Mouse (Mus musculus) hindbrain, postnatal 0 days (tissue): Measurements from ENCODE around the gene Doc2a. TPM values are rescaled to one million over a fixed set of nuclear protein-coding genes. Genes with fewer than 3 reads are reported as not detected.

Experiments used
- ATAC-seq: fragments of 200-750 bp; cut with Nextera tagmentation; 2 replicates; pipeline ENCODE4 v1.8.0; 2017; ENCODE audit warnings: mild to moderate bottlenecking, moderate TSS enrichment, moderate library complexity
- DNase-seq: peaks from one replicate; pipeline ENCODE4 v3.0.0-alpha.2; 2015; ENCODE audit warnings: low spot score
- H3K27ac ChIP-seq: fragments of 300-500 bp; sonication (generic); 2 replicates; pipeline ENCODE4 v1.5.1; 2014; ENCODE audit warnings: mild to moderate bottlenecking
- H3K27me3 ChIP-seq: fragments of 300-500 bp; sonication (generic); 2 replicates; pipeline ENCODE4 v1.6.1; 2014; ENCODE audit warnings: low read length, mixed read lengths; ENCODE audit not compliant: insufficient read depth
- H3K36me3 ChIP-seq: fragments of 300-500 bp; sonication (generic); 2 replicates; pipeline ENCODE4 v1.6.1; 2014; ENCODE audit warnings: low read length, mixed read lengths; ENCODE audit not compliant: insufficient read depth
- H3K4me1 ChIP-seq: fragments of 300-500 bp; sonication (generic); 2 replicates; pipeline ENCODE4 v1.6.1; 2014; ENCODE audit warnings: antibody characterized with exemption, low read length, mixed read lengths; ENCODE audit not compliant: insufficient read depth
- H3K4me2 ChIP-seq: fragments of 300-500 bp; sonication (generic); 2 replicates; pipeline ENCODE4 v1.6.1; 2014; ENCODE audit warnings: low read depth, mild to moderate bottlenecking, low read length, moderate library complexity, mixed read lengths
- H3K4me3 ChIP-seq: fragments of 300-500 bp; sonication (generic); 2 replicates; pipeline ENCODE4 v1.5.1; 2014; ENCODE audit warnings: low read length
- H3K9ac ChIP-seq: fragments of 300-500 bp; sonication (generic); replicated peaks from 2 replicates; pipeline ENCODE4 v1.6.1; 2014; ENCODE audit warnings: mild to moderate bottlenecking, low read length, moderate library complexity, mixed read lengths
- H3K9me3 ChIP-seq: fragments of 300-500 bp; sonication (generic); 2 replicates; pipeline ENCODE4 v1.6.1; 2016; ENCODE audit warnings: low read length, mixed read lengths
- CTCF ChIP-seq: IDR thresholded peaks from 2 replicates; pipeline ENCODE4 v1.5.1; 2016; ENCODE audit warnings: antibody characterized with exemption, control low read depth, low read depth
- WGBS: fragments of 180-500 bp; shearing (Covaris S2); extraction: QIAGEN DNeasy Blood & Tissue Kit; methylation state at CpG from one replicate; pipeline ENCODE4 v1.1.7; 2014; 5-methylcytosine and 5-hydroxymethylcytosine counted together
- polyA plus RNA-seq: library from polyadenylated mRNA; unstranded; fragments of >200 nt; fragmentation: Nextera tagmentation; extraction: Ambion mirVana; gene quantifications from 2 replicates; pipeline ENCODE4 v1.2.1, GENCODE M21; 2015
- total RNA-seq: library from RNA; depleted of rRNA; stranded (reverse); fragments of >200 nt; gene quantifications from 2 replicates; pipeline ENCODE4 v1.2.3, GENCODE M21; 2014

The Doc2a gene
- total and polyA plus RNA-seq, 2 experiments from 2014 or later: 37.6 to 57.3 TPM

DNA sequence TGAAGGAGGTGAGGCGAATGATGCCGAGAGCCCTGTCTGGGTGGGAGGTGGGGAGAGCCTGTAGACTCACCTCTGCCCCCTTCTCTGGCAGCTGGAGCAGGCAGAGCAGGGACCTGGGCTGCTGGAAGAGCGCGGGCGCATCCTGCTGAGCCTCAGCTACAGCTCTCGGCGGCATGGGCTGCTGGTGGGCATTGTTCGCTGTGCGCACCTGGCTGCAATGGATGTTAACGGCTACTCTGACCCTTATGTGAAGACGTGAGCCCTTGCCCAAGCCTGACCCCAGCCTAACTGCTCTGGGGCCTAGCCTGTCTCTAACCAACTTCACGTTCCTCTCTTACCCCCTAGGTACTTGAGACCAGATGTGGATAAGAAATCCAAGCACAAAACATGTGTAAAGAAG lies 4.0 kb downstream of the Doc2a start:
- Histone ChIP-seq H3K4me1 (peaks cover 13% of the 10 kb centered on the region; the same call in 1 of the 2 replicates), H3K4me2 (no peak overlapping the region), H3K27me3 (no peaks in the 10 kb centered on the region), H3K9me3 (no peaks in the 10 kb centered on the region), H3K9ac (no peak overlapping the region), H3K36me3 (peaks cover 24% of the 10 kb centered on the region), H3K4me3 (no peak overlapping the region), H3K27ac (no peak overlapping the region)
- whole genome bisulfite sequencing: 41% methylated on average over 12 of the region's 12 CpGs
- TF ChIP-seq CTCF: no peak
- no peak for DNase-seq
- ATAC-seq: no peak

DNA sequence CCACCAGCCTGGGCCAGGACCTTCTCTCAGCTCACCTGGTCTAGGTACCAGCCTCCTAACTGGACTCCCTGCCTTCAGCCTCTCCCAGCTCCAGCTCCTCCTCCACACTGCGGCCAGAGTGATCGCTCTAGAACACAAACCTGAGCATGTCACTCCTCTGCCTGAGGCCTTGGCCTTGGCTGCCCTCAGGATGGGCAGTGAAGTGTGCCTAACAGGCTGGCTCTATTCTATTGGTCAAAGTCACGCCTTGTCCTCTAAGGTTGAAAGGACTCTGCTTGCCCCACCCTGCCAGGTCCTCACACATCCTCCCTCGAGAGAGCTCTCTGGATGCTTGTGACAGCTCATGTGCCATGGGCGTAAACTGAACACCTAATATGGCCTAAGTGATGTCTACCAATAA lies 6.2 kb downstream of the Doc2a start:
- ATAC-seq (no peak), DNase-seq (no peak)
- no peak overlapping the region for H3K4me2 ChIP-seq
- TF ChIP-seq CTCF: no peak
- H3K9ac ChIP-seq: no peak overlapping the region
- no peak overlapping the region for H3K4me3 ChIP-seq
- no peaks in the 10 kb centered on the region for H3K9me3 ChIP-seq
- no peak overlapping the region for H3K27ac ChIP-seq
- no peaks in the 10 kb centered on the region for H3K27me3 ChIP-seq
- WGBS: 81% methylated on average over 5 of the region's 5 CpGs
- peaks cover 38% of the 10 kb centered on the region for H3K36me3 ChIP-seq
- H3K4me1 ChIP-seq: peaks cover 8% of the 10 kb centered on the region; the same call in 1 of the 2 replicates

DNA sequence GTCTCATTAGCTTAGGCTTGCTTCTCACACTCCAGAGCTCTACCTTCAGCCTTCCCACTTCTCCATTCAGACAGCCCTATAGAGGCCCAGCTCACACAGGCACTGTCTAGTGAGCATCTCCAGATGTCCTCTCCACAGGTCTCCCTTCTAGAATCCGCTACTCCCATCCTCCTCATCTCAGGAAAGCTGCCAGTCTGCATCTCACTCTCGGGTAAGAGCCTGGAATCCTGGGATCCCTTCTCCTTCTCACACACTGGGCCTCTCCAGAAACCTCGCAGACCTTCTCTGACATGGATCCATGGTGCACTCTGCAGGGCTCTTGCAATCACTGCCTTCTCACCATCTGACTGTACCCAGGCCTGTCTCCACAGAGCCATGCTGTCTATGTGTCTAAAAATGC lies 8.4 kb downstream of the Doc2a start:
- WGBS: 77% methylated on average over 3 of the region's 3 CpGs
- peak overlapping the region; percentile 41; the same call in 1 of the 2 replicates for H3K27ac ChIP-seq
- H3K9ac ChIP-seq: no peak overlapping the region
- H3K27me3 ChIP-seq: no peaks in the 10 kb centered on the region
- no peak overlapping the region for H3K4me2 ChIP-seq
- no peaks in the 10 kb centered on the region for H3K4me1 ChIP-seq
- no peaks in the 10 kb centered on the region for H3K9me3 ChIP-seq
- ATAC-seq: no peak
- DNase-seq: no peak
- peaks cover 38% of the 10 kb centered on the region for H3K36me3 ChIP-seq
- no peak for TF ChIP-seq CTCF
- no peak overlapping the region for H3K4me3 ChIP-seq

DNA sequence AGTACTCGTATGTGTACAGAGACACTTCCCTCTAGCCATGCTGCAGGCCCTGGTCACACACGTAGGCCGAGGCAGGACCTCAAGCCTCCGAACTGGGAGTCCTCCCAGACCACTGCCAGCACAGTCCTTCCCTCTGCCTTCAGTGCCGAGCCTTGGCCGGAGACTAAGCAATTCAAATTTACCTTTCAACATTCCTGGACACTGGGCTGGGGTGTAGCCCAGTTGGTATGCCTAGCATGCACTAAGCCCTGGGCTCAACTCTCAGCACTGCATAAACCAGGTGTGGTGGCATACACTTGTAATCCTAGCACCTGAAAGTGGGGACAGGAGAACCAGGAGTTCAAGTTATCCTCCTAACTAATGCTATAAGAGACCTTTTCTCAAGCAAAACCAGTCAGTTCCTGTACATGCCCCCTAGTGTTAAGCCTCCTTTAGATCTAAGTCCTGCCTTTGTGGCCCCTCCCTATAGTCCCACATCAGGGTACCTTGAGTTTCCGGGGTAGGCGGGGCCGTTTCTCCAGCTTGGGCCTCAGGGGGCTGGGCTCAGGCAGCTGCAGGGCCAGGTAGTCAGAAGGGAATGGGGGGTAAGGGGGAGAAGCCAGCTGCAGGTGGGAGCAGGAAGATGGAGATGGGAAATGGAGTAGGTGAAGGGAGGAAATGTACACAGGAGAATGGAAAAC lies 9.7 kb downstream of the Doc2a start:
- no peak for TF ChIP-seq CTCF
- no peaks in the 10 kb centered on the region for H3K27me3 ChIP-seq
- DNase-seq (no peak), ATAC-seq (no peak)
- H3K9ac ChIP-seq: no peak overlapping the region
- no peak overlapping the region for H3K27ac ChIP-seq
- H3K36me3 ChIP-seq: peaks cover 37% of the 10 kb centered on the region
- H3K4me3 ChIP-seq: no peak overlapping the region
- H3K4me2 ChIP-seq: no peak overlapping the region
- no peaks in the 10 kb centered on the region; the same call in 1 of the 2 replicates for H3K4me1 ChIP-seq
- WGBS: 77% methylated on average over 9 of the region's 9 CpGs
- H3K9me3 ChIP-seq: no peaks in the 10 kb centered on the region

DNA sequence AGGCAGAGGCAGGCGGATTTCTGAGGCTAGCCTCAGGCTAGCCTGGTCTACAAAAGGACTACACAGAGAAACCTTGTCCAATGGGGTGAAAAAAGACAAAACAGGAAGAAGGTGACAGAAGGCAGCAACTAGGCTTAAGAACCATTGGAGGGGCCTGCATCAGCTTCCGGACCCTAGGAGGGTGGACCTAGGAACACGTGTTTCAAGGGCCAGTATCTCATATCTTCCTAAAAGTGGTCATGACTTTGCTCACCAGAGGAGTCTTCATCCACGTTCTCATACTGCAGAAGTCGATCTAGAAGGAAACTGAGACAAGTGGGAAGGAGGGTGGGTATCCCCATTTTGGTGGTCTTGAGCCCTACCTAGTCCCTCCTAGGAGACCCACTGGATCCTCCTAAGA lies 13.8 kb downstream of the Doc2a start:
- Histone ChIP-seq H3K4me3 (peak overlapping the region; percentile 56), H3K4me1 (peaks cover 12% of the 10 kb centered on the region), H3K36me3 (peaks cover 17% of the 10 kb centered on the region; the same call in 1 of the 2 replicates), H3K27me3 (no peaks in the 10 kb centered on the region), H3K9me3 (no peaks in the 10 kb centered on the region), H3K9ac (peak overlapping the region; percentile 59), H3K4me2 (peak overlapping the region; percentile 75), H3K27ac (no peak overlapping the region)
- ATAC-seq (no peak), DNase-seq (no peak)
- WGBS: 75% methylated on average over 5 of the region's 5 CpGs
- TF ChIP-seq CTCF: no peak

DNA sequence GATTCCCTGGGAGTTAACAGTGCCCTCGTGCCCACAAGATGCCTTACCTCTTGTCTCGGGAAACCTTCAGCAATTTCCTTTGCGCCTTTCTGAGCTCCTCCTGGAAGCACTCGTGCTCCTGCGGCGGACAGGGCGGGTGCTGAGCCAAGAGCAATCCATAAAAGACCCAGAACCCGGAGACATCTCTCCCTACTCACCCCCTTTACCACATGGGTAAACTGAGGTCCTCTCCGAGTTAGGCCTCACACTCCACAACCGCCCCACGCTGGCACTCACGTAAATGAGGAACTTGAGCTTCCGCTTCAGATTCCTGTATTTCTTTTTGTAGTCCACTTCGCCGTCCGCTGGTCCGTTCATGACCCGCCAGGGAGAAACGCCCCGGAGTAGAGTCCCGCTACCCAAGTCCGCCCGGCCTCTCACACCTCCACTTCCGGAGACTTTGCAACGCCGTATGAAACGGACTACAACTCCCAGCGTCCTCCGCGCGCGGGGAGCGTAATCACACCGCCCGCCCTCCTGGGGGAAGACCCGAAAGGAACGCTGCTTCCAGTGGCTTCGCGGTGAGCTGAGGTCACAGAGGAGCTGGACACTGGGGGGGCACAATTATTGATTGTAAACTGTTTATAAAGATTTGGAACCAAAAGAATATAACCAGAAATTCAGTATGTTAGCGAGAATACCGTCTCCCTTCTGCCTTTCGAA lies 14.4 kb downstream of the Doc2a start, which contains the start of gene Hirip3:
Gene Hirip3, plus strand, starts transcription at position 544 of the 702 bp plus-strand sequence.
- ATAC-seq (peak; percentile 89), DNase-seq (peak; percentile 97)
- peak within 1 kb of the TSS; percentile 80 for H3K27ac ChIP-seq
- H3K9ac ChIP-seq: peak within 1 kb of the TSS; percentile 59
- H3K9me3 ChIP-seq: no peaks in the 10 kb centered on the region
- H3K36me3 ChIP-seq: peaks cover 20% of the 10 kb centered on the region; the same call in 1 of the 2 replicates
- peak within 1 kb of the TSS; percentile 75 for H3K4me2 ChIP-seq
- H3K4me1 ChIP-seq: peaks cover 12% of the 10 kb centered on the region
- H3K27me3 ChIP-seq: no peaks in the 10 kb centered on the region
- H3K4me3 ChIP-seq: peak within 1 kb of the TSS; percentile 56
- no peak for TF ChIP-seq CTCF
- WGBS: 1% methylated on average over 42 of the region's 42 CpGs
